Mouse (Mus musculus) R1 (cell line): ENCODE data around the gene Rundc3a.

ENCODE experiments used
- DNase-seq: peaks from one replicate; pipeline ENCODE4 v3.0.0-alpha.2; 2018; ENCODE audit warnings: low read depth, low spot score

Rundc3a gene

GRCm38 (mm10) chr11:102392441-102393237 is 564 bp upstream of the Rundc3a start:
- peak; percentile 54 for DNase-seq

GRCm38 (mm10) chr11:102393719-102394420 is 667 bp downstream of the Rundc3a start:
- no peak for DNase-seq

- DNase-seq: peak; percentile 52
Measured at GRCm38 (mm10) chr11:102394421-102395124, 1.4 kb downstream of the Rundc3a start.

GRCm38 (mm10) chr11:102395250-102395649 is 2.0 kb downstream of the Rundc3a start:
- no peak for DNase-seq

GRCm38 (mm10) chr11:102396263-102396662 is 3.1 kb downstream of the Rundc3a start:
- DNase-seq: no peak

- DNase-seq: no peak
Measured at GRCm38 (mm10) chr11:102396671-102397141, 3.5 kb downstream of the Rundc3a start.

- no peak for DNase-seq
Measured at GRCm38 (mm10) chr11:102398007-102398825, 5.0 kb downstream of the Rundc3a start.

GRCm38 (mm10) chr11:102399107-102399506 is 5.9 kb downstream of the Rundc3a start:
- DNase-seq: no peak

- DNase-seq: no peak
Measured at GRCm38 (mm10) chr11:102399610-102400072, 6.4 kb downstream of the Rundc3a start.

- no peak for DNase-seq
Measured at GRCm38 (mm10) chr11:102400513-102401084, 7.4 kb downstream of the Rundc3a start.

- no peak for DNase-seq
Measured at GRCm38 (mm10) chr11:102401898-102402500, 8.8 kb downstream of the Rundc3a start.

- no peak for DNase-seq
Measured at GRCm38 (mm10) chr11:102403657-102404056, 10.5 kb downstream of the Rundc3a start.

- DNase-seq: no peak
Measured at GRCm38 (mm10) chr11:102404161-102405010, 11.2 kb downstream of the Rundc3a start.

- DNase-seq: no peak
Measured at GRCm38 (mm10) chr11:102405544-102406285, 12.5 kb downstream of the Rundc3a start.

GRCm38 (mm10) chr11:102406401-102406800 is 13.2 kb downstream of the Rundc3a start:
- no peak for DNase-seq

GRCm38 (mm10) chr11:102406900-102407833 is 14.0 kb downstream of the Rundc3a start:
- peak; percentile 86 for DNase-seq

GRCm38 (mm10) chr11:102407834-102408215 is 14.6 kb downstream of the Rundc3a start, which contains the start of gene Slc25a39:
Slc25a39 (minus strand) TSS chr11:102407946.
- DNase-seq: no peak
